Mouse (Mus musculus): ENCODE data around the gene Anapc15-ps. TPM values are rescaled to one million over a fixed set of nuclear protein-coding genes. Genes with fewer than 3 reads are reported as not detected.

The Anapc15-ps gene
- polyA plus RNA-seq, 2 experiments = not detected

- no peaks in the 10 kb centered on the region for H3K9me3 ChIP-seq (ENCODE audit: control insufficient read depth, low read length)
- 68% methylated on average over 21 of the region's 21 CpGs for WGBS (ENCODE audit: insufficient replicate concordance)
Observed at GRCm38 (mm10) chr10:95670781-95671780, 2.2 kb downstream of the Anapc15-ps start.

GRCm38 (mm10) chr10:95669872-95670271, 3.4 kb downstream of the Anapc15-ps start:
- H3K4me2 ChIP-seq (ENCODE audit: low read depth) = no peak overlapping the region
- no peak for DNase-seq (ENCODE audit: low read depth in 3 of 3, low spot score in 3 of 3)
- peaks cover 0 to 3% of the 10 kb centered on the region in 2 experiments; a peak in 2 of 4 replicates for H3K4me1 ChIP-seq (replicated peaks; ENCODE audit: control insufficient read depth in 2 of 2, insufficient read depth in 2 of 2, low read length in 1 of 2)
- TF ChIP-seq CTCF (IDR thresholded peaks at IDR 0.05; ENCODE audit: low read depth) (no peak), EP300 (IDR thresholded peaks at IDR 0.05; ENCODE audit: low read depth) (no peak)
- ATAC-seq (ENCODE audit: insufficient read depth) = no peak
- no peak overlapping the region for H3K9ac ChIP-seq (replicated peaks)
- H3K4me3 ChIP-seq (ENCODE audit: insufficient read depth in 1 of 2, low read depth in 2 of 2, low read length in 2 of 2) = no peak overlapping the region
- 35% methylated on average over 4 of the region's 4 CpGs for WGBS (ENCODE audit: insufficient replicate concordance)
- H3K27me3 ChIP-seq (ENCODE audit: control insufficient read depth, insufficient read depth, low read length) = no peaks in the 10 kb centered on the region
- H3K27ac ChIP-seq = no peak overlapping the region
- H3K36me3 ChIP-seq (replicated peaks; ENCODE audit: control insufficient read depth, insufficient read depth, low read depth) = no peaks in the 10 kb centered on the region
- no peaks in the 10 kb centered on the region for H3K9me3 ChIP-seq (ENCODE audit: control insufficient read depth, low read length)

More at GRCm38 (mm10) chr10:95670781-95671780, 2.2 kb downstream of the Anapc15-ps start:
- ATAC-seq (ENCODE audit: insufficient read depth) (no peak), DNase-seq (ENCODE audit: low read depth in 3 of 3, low spot score in 3 of 3) (no peak)
- Histone ChIP-seq H3K27ac (no peak overlapping the region), H3K27me3 (ENCODE audit: control insufficient read depth, insufficient read depth, low read length) (no peaks in the 10 kb centered on the region), H3K4me3 (ENCODE audit: insufficient read depth in 1 of 2, low read depth in 2 of 2, low read length in 2 of 2) (no peak overlapping the region), H3K9ac (replicated peaks) (no peak overlapping the region), H3K4me1 (replicated peaks; ENCODE audit: control insufficient read depth in 2 of 2, insufficient read depth in 2 of 2, low read length in 1 of 2) (peaks cover 0 to 3% of the 10 kb centered on the region in 2 experiments; a peak in 2 of 4 replicates), H3K4me2 (ENCODE audit: low read depth) (no peak overlapping the region), H3K36me3 (replicated peaks; ENCODE audit: control insufficient read depth, insufficient read depth, low read depth) (no peaks in the 10 kb centered on the region)
- TF ChIP-seq CTCF (IDR thresholded peaks at IDR 0.05; ENCODE audit: low read depth) (no peak), EP300 (IDR thresholded peaks at IDR 0.05; ENCODE audit: low read depth) (no peak)

GRCm38 (mm10) chr10:95669034-95669433, 4.2 kb downstream of the Anapc15-ps start:
- Histone ChIP-seq H3K4me1 (replicated peaks; ENCODE audit: control insufficient read depth in 2 of 2, insufficient read depth in 2 of 2, low read length in 1 of 2) (peaks cover 0 to 3% of the 10 kb centered on the region in 2 experiments; a peak in 2 of 4 replicates), H3K9me3 (ENCODE audit: control insufficient read depth, low read length) (no peaks in the 10 kb centered on the region), H3K36me3 (replicated peaks; ENCODE audit: control insufficient read depth, insufficient read depth, low read depth) (no peaks in the 10 kb centered on the region), H3K4me3 (ENCODE audit: insufficient read depth in 1 of 2, low read depth in 2 of 2, low read length in 2 of 2) (no peak overlapping the region), H3K27ac (no peak overlapping the region), H3K27me3 (ENCODE audit: control insufficient read depth, insufficient read depth, low read length) (no peaks in the 10 kb centered on the region), H3K9ac (replicated peaks) (no peak overlapping the region), H3K4me2 (ENCODE audit: low read depth) (no peak overlapping the region)
- TF ChIP-seq EP300 (IDR thresholded peaks at IDR 0.05; ENCODE audit: low read depth) (no peak), CTCF (IDR thresholded peaks at IDR 0.05; ENCODE audit: low read depth) (no peak)
- 59% methylated on average over 3 of the region's 3 CpGs for WGBS (ENCODE audit: insufficient replicate concordance)
- no peak for DNase-seq (ENCODE audit: low read depth in 3 of 3, low spot score in 3 of 3)
- no peak for ATAC-seq (ENCODE audit: insufficient read depth)

- TF ChIP-seq CTCF (IDR thresholded peaks at IDR 0.05; ENCODE audit: low read depth) (no peak), EP300 (IDR thresholded peaks at IDR 0.05; ENCODE audit: low read depth) (no peak)
- DNase-seq (ENCODE audit: low read depth in 3 of 3, low spot score in 3 of 3) (no peak), ATAC-seq (ENCODE audit: insufficient read depth) (no peak)
- Histone ChIP-seq H3K36me3 (replicated peaks; ENCODE audit: control insufficient read depth, insufficient read depth, low read depth) (no peaks in the 10 kb centered on the region), H3K4me3 (ENCODE audit: insufficient read depth in 1 of 2, low read depth in 2 of 2, low read length in 2 of 2) (no peak overlapping the region), H3K27me3 (ENCODE audit: control insufficient read depth, insufficient read depth, low read length) (no peaks in the 10 kb centered on the region), H3K9me3 (ENCODE audit: control insufficient read depth, low read length) (no peaks in the 10 kb centered on the region), H3K9ac (replicated peaks) (no peak overlapping the region), H3K27ac (no peak overlapping the region), H3K4me1 (replicated peaks; ENCODE audit: control insufficient read depth in 2 of 2, insufficient read depth in 2 of 2, low read length in 1 of 2) (peaks cover 0 to 3% of the 10 kb centered on the region in 2 experiments; a peak in 2 of 4 replicates), H3K4me2 (ENCODE audit: low read depth) (no peak overlapping the region)
- 58% methylated on average over 3 of the region's 3 CpGs for WGBS (ENCODE audit: insufficient replicate concordance)
Observed at GRCm38 (mm10) chr10:95667371-95668030, 5.8 kb downstream of the Anapc15-ps start.

GRCm38 (mm10) chr10:95666791-95667190, 6.5 kb downstream of the Anapc15-ps start:
- no peak overlapping the region for H3K27ac ChIP-seq
- no peak overlapping the region for H3K4me3 ChIP-seq (ENCODE audit: insufficient read depth in 1 of 2, low read depth in 2 of 2, low read length in 2 of 2)
- H3K9me3 ChIP-seq (ENCODE audit: control insufficient read depth, low read length) = no peaks in the 10 kb centered on the region
- H3K9ac ChIP-seq (replicated peaks) = no peak overlapping the region
- 62% methylated on average over 2 of the region's 2 CpGs for WGBS (ENCODE audit: insufficient replicate concordance)
- H3K4me1 ChIP-seq (replicated peaks; ENCODE audit: control insufficient read depth in 2 of 2, insufficient read depth in 2 of 2, low read length in 1 of 2) = peaks cover 0 to 3% of the 10 kb centered on the region in 2 experiments; a peak in 2 of 4 replicates
- H3K27me3 ChIP-seq (ENCODE audit: control insufficient read depth, insufficient read depth, low read length) = no peaks in the 10 kb centered on the region
- no peak overlapping the region for H3K4me2 ChIP-seq (ENCODE audit: low read depth)
- TF ChIP-seq CTCF (IDR thresholded peaks at IDR 0.05; ENCODE audit: low read depth) (no peak), EP300 (IDR thresholded peaks at IDR 0.05; ENCODE audit: low read depth) (no peak)
- ATAC-seq (ENCODE audit: insufficient read depth) = no peak
- DNase-seq (ENCODE audit: low read depth in 3 of 3, low spot score in 3 of 3) = no peak
- no peaks in the 10 kb centered on the region for H3K36me3 ChIP-seq (replicated peaks; ENCODE audit: control insufficient read depth, insufficient read depth, low read depth)

Measured in liver, embryonic 14.5 days (tissue).